Mouse (Mus musculus): ENCODE measurements around the gene Gpr4.

DNA sequence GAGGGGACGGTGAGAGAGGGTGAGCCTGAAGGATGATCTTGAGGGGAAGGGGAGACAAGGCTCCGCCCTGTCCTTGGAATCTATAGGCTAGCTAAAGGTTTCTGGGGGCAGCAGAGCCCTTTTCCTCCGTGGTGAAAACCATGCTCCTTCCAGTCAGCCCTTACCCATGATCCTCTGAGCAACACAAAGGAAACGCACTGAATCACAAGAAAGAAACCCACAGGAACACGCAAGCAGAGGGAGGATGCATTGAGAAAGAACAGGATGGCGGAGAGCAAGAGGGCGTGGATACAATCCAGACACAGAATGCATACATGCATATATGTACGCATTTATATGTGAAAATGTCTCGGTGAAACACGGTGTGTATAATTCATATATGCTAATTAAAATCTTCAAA, 42.8 kb upstream of the Gpr4 start:
- TF ChIP-seq CTCF (IDR thresholded peaks at IDR 0.05; ENCODE audit: extremely low read depth, insufficient read depth, low read length) (no peak), POLR2A (IDR thresholded peaks at IDR 0.05; ENCODE audit: extremely low read depth, insufficient read depth, low read length) (no peak)
